Mouse (Mus musculus): ENCODE data around the gene Prkx. TPM values are rescaled to one million over a fixed set of nuclear protein-coding genes. Genes with fewer than 3 reads are reported as not detected.

The Prkx gene
- polyA plus RNA-seq, 1 experiment from 2014 or later: 19.5 TPM

DNA sequence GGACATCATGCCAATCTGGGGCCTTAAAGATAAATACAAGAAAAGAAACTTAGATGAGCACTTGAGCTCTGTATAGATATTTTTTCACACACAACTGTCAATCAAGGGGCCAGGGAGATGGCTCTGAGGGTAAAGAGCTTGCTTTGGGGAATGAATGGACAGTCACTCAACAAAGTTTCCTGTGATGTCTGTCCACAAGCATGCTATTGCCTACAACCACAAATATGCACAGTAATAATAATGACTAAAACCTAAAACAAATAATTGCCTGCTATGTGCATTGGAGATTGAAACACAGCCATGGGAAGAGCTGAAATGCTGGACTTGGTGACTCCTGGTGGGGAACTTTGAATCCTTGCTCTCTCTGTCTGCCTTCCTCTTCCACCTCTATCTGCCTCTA lies 9.7 kb downstream of the Prkx start:
- ATAC-seq (ENCODE audit: insufficient number of reproducible peaks, insufficient read depth, low FRiP score, low TSS enrichment): no peak
- Histone ChIP-seq H3K27ac (no peak overlapping the region), H3K4me3 (no peak overlapping the region), H3K4me2 (replicated peaks) (no peak overlapping the region), H3K9ac (no peak overlapping the region), H3K9me3 (no peaks in the 10 kb centered on the region), H3K36me3 (peaks cover 8% of the 10 kb centered on the region; the same call in 1 of the 2 replicates), H3K27me3 (no peaks in the 10 kb centered on the region), H3K4me1 (no peaks in the 10 kb centered on the region)

DNA sequence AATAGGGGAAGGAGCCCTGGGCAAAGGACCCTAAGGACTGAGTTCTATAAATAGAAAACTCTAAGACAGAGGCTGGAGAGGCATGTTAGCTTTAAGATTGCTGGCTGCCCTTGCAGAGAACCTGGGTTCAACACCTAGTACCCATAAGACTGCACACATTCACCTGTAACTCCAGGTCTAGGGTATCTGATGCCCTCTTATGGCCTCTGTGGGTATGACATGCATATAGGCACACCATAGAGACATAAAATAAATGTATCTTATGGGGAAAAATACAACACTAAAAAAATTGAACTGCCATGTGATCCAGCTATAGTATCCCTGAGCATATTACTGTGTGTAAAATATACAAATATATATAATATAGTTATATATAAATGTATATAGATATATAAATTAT lies 18.3 kb downstream of the Prkx start:
- H3K36me3 ChIP-seq: peaks cover 4% of the 10 kb centered on the region; the same call in 1 of the 2 replicates
- no peak overlapping the region for H3K27ac ChIP-seq
- no peaks in the 10 kb centered on the region for H3K9me3 ChIP-seq
- no peak overlapping the region for H3K9ac ChIP-seq
- H3K27me3 ChIP-seq: no peaks in the 10 kb centered on the region
- H3K4me3 ChIP-seq: no peak overlapping the region
- no peaks in the 10 kb centered on the region for H3K4me1 ChIP-seq
- H3K4me2 ChIP-seq (replicated peaks): no peak overlapping the region
- ATAC-seq (ENCODE audit: insufficient number of reproducible peaks, insufficient read depth, low FRiP score, low TSS enrichment): no peak

DNA sequence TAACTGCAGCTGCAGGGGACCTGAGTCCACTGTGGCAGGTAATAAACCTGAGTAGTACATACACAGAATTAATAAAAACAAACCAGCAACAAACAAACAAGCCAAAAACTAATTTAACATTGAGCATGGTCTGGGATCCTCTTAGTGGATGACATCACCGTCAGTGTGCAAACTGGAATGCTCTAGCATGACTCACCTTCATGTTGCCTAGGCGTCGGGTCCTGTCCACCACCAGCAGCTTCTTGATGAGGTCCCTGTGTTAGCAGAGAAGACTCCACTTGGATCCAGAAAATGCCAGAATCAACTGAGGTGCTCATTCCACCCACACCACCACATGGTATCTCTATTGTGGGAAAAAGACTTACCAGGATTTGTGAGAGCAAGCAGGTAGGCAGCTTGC lies 30.9 kb downstream of the Prkx start:
- ATAC-seq (ENCODE audit: insufficient number of reproducible peaks, insufficient read depth, low FRiP score, low TSS enrichment): no peak
- Histone ChIP-seq H3K9me3 (no peaks in the 10 kb centered on the region), H3K36me3 (no peaks in the 10 kb centered on the region), H3K4me2 (replicated peaks) (no peak overlapping the region), H3K9ac (no peak overlapping the region), H3K4me1 (no peaks in the 10 kb centered on the region), H3K27me3 (no peaks in the 10 kb centered on the region), H3K27ac (no peak overlapping the region), H3K4me3 (no peak overlapping the region)
- 96% methylated on average over 3 of the region's 3 CpGs for WGBS

DNA sequence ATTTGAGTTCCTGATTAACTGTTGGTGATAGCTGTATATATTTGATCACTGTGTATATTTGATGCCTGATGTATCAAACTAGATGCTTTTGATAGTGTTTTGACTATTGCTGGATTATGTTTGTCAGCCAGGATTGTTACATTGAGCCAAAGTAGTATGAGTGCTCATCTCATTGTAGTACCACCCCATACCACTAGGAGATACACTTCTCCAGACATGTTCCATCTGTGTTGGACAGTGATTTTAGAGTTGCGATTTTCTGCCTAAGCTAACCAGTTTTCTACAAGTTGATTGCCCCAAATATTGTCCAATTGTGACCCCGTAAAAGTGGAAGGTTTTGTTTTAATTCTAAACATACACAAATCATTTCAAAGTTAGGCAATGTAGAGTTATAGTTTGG lies 51.8 kb downstream of the Prkx start:
- ATAC-seq (ENCODE audit: insufficient number of reproducible peaks, insufficient read depth, low FRiP score, low TSS enrichment): no peak
- WGBS: 73% methylated on average over 2 of the region's 2 CpGs
- no peaks in the 10 kb centered on the region for H3K4me1 ChIP-seq
- H3K27ac ChIP-seq: no peak overlapping the region
- H3K4me3 ChIP-seq: no peak overlapping the region
- H3K4me2 ChIP-seq (replicated peaks): no peak overlapping the region
- H3K36me3 ChIP-seq: no peaks in the 10 kb centered on the region
- H3K9ac ChIP-seq: no peak overlapping the region
- no peaks in the 10 kb centered on the region for H3K27me3 ChIP-seq
- no peaks in the 10 kb centered on the region for H3K9me3 ChIP-seq

DNA sequence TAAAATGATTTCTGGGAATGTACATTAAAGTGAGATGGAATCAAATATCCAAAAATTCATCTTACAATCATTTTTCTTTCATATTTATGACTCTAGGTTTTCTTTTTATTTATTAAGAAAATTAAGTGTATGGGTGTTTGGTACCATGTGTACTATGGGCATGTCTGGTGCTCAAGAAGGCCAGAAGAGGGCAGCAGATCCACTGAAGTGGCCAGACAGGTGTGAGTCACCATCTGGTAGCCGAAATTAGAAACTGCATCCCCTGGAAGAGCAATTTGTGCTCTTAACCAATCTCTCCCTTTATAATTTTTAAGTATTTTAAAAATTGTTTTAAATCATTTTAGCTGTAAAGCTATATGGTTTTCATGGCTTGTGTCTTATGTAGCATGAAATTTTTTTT lies 54.7 kb downstream of the Prkx start:
- Histone ChIP-seq H3K4me2 (replicated peaks) (no peak overlapping the region), H3K27me3 (no peaks in the 10 kb centered on the region), H3K4me1 (no peaks in the 10 kb centered on the region), H3K27ac (no peak overlapping the region), H3K4me3 (no peak overlapping the region), H3K9ac (no peak overlapping the region), H3K9me3 (no peaks in the 10 kb centered on the region), H3K36me3 (no peaks in the 10 kb centered on the region)
- WGBS: 14% methylated on average over 1 of the region's 1 CpGs
- no peak for ATAC-seq (ENCODE audit: insufficient number of reproducible peaks, insufficient read depth, low FRiP score, low TSS enrichment)

DNA sequence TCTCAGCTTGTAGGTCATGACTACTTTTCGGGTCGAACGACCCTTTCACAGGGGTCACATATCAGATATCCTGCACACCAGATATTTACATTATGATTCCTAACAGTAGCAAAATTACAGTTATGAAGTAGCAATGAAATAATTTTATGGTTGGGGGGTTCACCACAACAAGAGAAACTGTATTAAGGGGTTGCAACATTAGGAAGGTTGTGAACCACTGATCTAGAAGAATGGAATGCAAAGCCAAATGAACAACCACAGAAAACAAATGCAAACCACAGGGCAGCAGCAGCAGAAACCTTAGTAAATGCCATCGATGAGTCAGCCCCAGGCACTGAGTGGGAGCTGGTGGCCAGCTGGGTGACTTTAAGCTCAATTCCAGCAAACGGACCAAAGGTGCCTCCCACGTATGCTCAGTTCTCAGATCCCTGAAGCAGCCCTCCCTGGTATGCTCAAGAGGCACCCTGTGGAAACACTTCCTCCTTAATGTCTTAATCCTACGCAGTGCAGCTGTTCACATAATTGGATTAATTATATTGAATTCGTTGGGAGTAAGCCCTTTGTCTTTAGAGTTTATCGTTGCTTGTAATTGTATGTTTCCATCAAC lies 62.0 kb downstream of the Prkx start:
- 70% methylated on average over 9 of the region's 9 CpGs for WGBS
- ATAC-seq (ENCODE audit: insufficient number of reproducible peaks, insufficient read depth, low FRiP score, low TSS enrichment): no peak

DNA sequence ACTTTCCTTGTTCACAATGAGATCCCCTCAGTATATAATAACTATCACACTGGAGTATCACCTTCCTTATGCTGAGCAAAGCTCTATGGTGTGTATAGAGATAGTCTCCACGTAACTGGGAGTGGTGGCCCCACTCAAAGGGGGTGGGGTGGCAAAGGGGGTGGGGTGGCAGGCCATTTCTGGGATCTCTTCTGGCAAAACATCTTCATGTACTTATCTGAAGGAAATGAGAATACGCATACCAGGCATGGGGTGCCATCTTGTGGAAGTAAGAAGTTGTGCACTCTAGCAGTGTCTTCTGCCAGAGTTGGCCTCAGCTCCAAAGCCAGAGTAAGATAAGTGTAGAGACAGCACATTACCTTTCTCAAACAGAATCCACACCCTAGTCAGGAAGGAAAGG lies 75.8 kb downstream of the Prkx start:
- no peaks in the 10 kb centered on the region for H3K36me3 ChIP-seq
- 24% methylated on average over 2 of the region's 2 CpGs for WGBS
- ATAC-seq (ENCODE audit: insufficient number of reproducible peaks, insufficient read depth, low FRiP score, low TSS enrichment): no peak

More for the DNA sequence above, 62.0 kb downstream of the Prkx start:
- Histone ChIP-seq H3K9me3 (no peaks in the 10 kb centered on the region), H3K36me3 (no peaks in the 10 kb centered on the region), H3K9ac (no peak overlapping the region), H3K4me2 (replicated peaks) (no peak overlapping the region), H3K4me3 (no peak overlapping the region), H3K27me3 (no peaks in the 10 kb centered on the region), H3K27ac (no peak overlapping the region), H3K4me1 (no peaks in the 10 kb centered on the region)

More for the DNA sequence above, 75.8 kb downstream of the Prkx start:
- no peak overlapping the region for H3K4me2 ChIP-seq (replicated peaks)
- H3K9ac ChIP-seq: no peak overlapping the region
- no peak overlapping the region for H3K4me3 ChIP-seq
- no peaks in the 10 kb centered on the region for H3K27me3 ChIP-seq
- H3K27ac ChIP-seq: no peak overlapping the region
- no peaks in the 10 kb centered on the region for H3K9me3 ChIP-seq
- no peaks in the 10 kb centered on the region for H3K4me1 ChIP-seq

Other genes with a start within 250 kb of the Prkx start
- not detected in 2 replicates for gene Pbsn, start 57.3 kb upstream of the Prkx start, polyA plus RNA-seq (2016; fragmentation: Nextera tagmentation; extraction: Ambion mirVana)
- not detected in 2 replicates for gene Gm14744, start 68.5 kb upstream of the Prkx start, polyA plus RNA-seq (2016; fragmentation: Nextera tagmentation; extraction: Ambion mirVana)
- gene 5430402E10Rik, start 128.8 kb upstream of the Prkx start, polyA plus RNA-seq (2016; fragmentation: Nextera tagmentation; extraction: Ambion mirVana): not detected in 2 replicates